Mouse (Mus musculus): ENCODE data around the gene Nat14. TPM values are rescaled to one million over a fixed set of nuclear protein-coding genes. Genes with fewer than 3 reads are reported as not detected.

The Nat14 gene
- polyA plus RNA-seq, 1 experiment from 2014 or later = 27.9 TPM

DNA sequence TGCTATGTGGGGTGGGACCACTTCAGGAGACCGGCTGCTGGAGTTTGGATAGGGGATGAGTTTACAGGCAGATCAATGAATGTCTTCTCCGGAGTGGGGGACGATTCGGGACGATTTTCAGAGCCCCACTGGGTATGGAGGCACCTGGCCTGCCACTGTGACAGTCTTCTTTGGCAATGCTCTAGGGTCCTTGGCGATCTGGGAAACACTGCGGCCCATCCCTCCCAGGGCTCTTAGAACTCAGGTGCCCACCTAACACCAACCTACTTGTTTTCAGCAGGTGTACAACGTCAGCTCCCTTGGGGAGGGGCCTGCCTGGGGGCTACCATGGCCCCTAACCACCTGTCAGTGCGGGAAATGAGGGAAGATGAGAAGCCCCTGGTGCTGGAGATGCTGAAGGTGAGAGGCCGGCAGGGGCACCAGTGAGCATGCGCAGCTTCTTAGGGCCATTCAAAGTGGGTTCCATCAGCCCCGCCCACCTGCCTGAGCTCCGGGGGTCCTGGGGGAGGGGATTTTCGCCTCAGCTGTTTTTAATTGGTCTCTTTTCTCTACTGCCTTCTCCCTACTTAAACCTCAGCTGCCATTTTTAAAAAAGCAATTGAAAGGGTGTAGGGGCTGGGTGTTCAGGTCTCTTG is 1.2 kb downstream of the Nat14 start:
- peaks cover 21% of the 10 kb centered on the region for H3K36me3 ChIP-seq (ENCODE audit: control insufficient read depth, insufficient read depth, low read length)
- H3K9me3 ChIP-seq (ENCODE audit: control insufficient read depth, low read length) = no peaks in the 10 kb centered on the region
- peaks cover 34% of the 10 kb centered on the region for H3K4me1 ChIP-seq (ENCODE audit: control insufficient read depth, insufficient read depth, low read length)
- peak overlapping the region; percentile 98 for H3K27ac ChIP-seq (ENCODE audit: low read depth, low read length)
- peak overlapping the region; percentile 25 for H3K4me3 ChIP-seq (ENCODE audit: low read depth, low read length)
- H3K27me3 ChIP-seq (ENCODE audit: control insufficient read depth, insufficient read depth, low read length) = no peaks in the 10 kb centered on the region
- peak overlapping the region; percentile 57 for H3K9ac ChIP-seq (replicated peaks; ENCODE audit: low read depth, low read length)
- ATAC-seq (ENCODE audit: low read depth) = peak; percentile 62
- peak overlapping the region; percentile 60 for H3K4me2 ChIP-seq (ENCODE audit: low read depth, low read length)
- under 1% methylated on average over 14 of the region's 14 CpGs for WGBS

DNA sequence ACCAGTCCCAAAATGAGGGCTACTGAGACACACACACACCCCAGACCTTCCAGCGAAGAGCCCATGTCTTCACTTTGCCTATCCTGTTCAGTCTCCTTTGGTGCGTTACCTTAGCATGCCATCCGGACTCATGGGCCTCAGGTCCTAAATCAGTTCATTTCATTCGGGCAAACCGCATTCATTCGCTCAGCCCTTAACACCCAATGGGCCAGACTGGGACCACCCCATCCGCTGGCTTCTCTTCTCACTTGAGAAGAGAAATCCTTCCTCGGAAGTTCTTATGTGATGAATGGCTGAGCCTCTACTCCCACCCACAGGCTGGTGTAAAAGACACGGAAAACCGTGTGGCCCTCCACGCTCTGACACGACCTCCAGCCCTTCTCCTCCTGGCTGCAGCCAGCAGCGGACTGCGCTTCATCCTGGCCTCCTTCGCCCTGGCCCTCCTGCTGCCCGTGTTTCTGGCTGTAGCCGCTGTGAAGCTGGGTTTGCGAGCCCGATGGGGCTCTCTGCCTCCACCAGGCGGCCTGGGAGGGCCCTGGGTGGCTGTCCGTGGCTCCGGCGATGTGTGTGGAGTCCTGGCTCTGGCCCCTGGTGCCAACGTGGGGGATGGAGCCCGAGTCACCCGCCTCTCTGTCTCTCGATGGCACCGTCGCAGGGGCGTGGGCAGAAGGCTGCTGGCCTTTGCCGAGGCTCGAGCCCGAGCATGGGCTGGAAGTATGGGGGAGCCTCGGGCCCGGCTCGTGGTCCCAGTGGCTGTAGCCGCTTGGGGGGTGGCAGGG is 1.9 kb downstream of the Nat14 start:
- peak overlapping the region; percentile 57 for H3K9ac ChIP-seq (replicated peaks; ENCODE audit: low read depth, low read length)
- peaks cover 34% of the 10 kb centered on the region for H3K4me1 ChIP-seq (ENCODE audit: control insufficient read depth, insufficient read depth, low read length)
- peaks cover 20% of the 10 kb centered on the region for H3K36me3 ChIP-seq (ENCODE audit: control insufficient read depth, insufficient read depth, low read length)
- H3K27ac ChIP-seq (ENCODE audit: low read depth, low read length) = peak overlapping the region; percentile 98
- peak overlapping the region; percentile 25 for H3K4me3 ChIP-seq (ENCODE audit: low read depth, low read length)
- no peaks in the 10 kb centered on the region for H3K27me3 ChIP-seq (ENCODE audit: control insufficient read depth, insufficient read depth, low read length)
- H3K9me3 ChIP-seq (ENCODE audit: control insufficient read depth, low read length) = no peaks in the 10 kb centered on the region
- ATAC-seq (ENCODE audit: low read depth) = peak; percentile 16
- H3K4me2 ChIP-seq (ENCODE audit: low read depth, low read length) = peak overlapping the region; percentile 60
- 2% methylated on average over 37 of the region's 37 CpGs for WGBS

DNA sequence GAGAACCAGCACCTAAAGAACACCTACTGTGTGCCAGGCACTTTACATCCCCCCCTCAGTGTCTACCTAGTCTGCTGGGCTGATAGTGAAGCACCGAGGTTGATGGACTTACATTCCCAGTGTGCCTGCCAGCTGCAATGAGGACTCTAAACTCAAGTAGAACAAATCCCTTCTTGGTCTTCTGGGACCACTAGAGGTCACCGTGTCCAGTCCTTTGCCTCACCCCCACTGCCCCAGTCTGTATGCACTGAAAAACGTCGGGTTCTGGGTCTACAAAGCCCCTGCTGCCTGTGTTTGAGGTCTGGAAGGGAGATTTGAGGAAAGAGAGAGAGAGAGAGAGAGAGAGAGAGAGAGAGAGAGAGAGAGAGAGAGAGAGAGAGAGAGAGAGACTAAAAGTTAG is 2.7 kb downstream of the Nat14 start:
- H3K27ac ChIP-seq (ENCODE audit: low read depth, low read length) = peak overlapping the region; percentile 98; the same call in 1 of the 2 replicates
- no peak for ATAC-seq (ENCODE audit: low read depth)
- peak overlapping the region; percentile 60 for H3K4me2 ChIP-seq (ENCODE audit: low read depth, low read length)
- peaks cover 34% of the 10 kb centered on the region for H3K4me1 ChIP-seq (ENCODE audit: control insufficient read depth, insufficient read depth, low read length)
- no peak overlapping the region; the same call in 1 of the 2 replicates for H3K4me3 ChIP-seq (ENCODE audit: low read depth, low read length)
- WGBS = 6% methylated on average over 4 of the region's 4 CpGs
- H3K9ac ChIP-seq (replicated peaks; ENCODE audit: low read depth, low read length) = peak overlapping the region; percentile 57; the same call in 1 of the 2 replicates
- H3K9me3 ChIP-seq (ENCODE audit: control insufficient read depth, low read length) = no peaks in the 10 kb centered on the region
- H3K27me3 ChIP-seq (ENCODE audit: control insufficient read depth, insufficient read depth, low read length) = no peaks in the 10 kb centered on the region
- peaks cover 14% of the 10 kb centered on the region for H3K36me3 ChIP-seq (ENCODE audit: control insufficient read depth, insufficient read depth, low read length)

DNA sequence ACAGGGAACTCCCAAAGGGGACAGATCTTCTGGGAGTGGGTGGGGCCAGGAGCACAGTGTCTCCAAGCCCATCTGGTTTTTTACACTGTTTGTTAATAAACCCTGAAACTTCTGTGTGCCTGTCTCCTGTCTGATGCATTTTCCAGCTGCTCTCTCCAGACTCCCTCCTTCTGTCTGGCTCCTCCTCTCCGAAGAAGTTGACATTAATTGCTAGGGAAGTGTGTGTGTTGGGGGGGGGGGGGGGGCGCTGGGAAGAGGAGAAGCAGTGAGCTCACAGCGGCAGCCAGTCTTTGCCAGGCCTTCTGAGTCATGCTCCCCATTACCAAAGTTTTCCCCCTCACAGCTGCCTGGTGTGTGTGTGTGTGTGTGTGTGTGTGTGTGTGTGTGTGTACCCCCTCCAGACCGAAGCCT is 3.1 kb downstream of the Nat14 start:
- no peak for ATAC-seq (ENCODE audit: low read depth)
- 14% methylated on average over 3 of the region's 4 CpGs for WGBS
- peaks cover 34% of the 10 kb centered on the region for H3K4me1 ChIP-seq (ENCODE audit: control insufficient read depth, insufficient read depth, low read length)
- peaks cover 11% of the 10 kb centered on the region for H3K36me3 ChIP-seq (ENCODE audit: control insufficient read depth, insufficient read depth, low read length)
- H3K9me3 ChIP-seq (ENCODE audit: control insufficient read depth, low read length) = no peaks in the 10 kb centered on the region
- H3K27me3 ChIP-seq (ENCODE audit: control insufficient read depth, insufficient read depth, low read length) = no peaks in the 10 kb centered on the region
- peak overlapping the region; percentile 60; the same call in 1 of the 2 replicates for H3K4me2 ChIP-seq (ENCODE audit: low read depth, low read length)
- H3K9ac ChIP-seq (replicated peaks; ENCODE audit: low read depth, low read length) = no peak overlapping the region
- H3K27ac ChIP-seq (ENCODE audit: low read depth, low read length) = peak overlapping the region; percentile 52
- no peak overlapping the region for H3K4me3 ChIP-seq (ENCODE audit: low read depth, low read length)

DNA sequence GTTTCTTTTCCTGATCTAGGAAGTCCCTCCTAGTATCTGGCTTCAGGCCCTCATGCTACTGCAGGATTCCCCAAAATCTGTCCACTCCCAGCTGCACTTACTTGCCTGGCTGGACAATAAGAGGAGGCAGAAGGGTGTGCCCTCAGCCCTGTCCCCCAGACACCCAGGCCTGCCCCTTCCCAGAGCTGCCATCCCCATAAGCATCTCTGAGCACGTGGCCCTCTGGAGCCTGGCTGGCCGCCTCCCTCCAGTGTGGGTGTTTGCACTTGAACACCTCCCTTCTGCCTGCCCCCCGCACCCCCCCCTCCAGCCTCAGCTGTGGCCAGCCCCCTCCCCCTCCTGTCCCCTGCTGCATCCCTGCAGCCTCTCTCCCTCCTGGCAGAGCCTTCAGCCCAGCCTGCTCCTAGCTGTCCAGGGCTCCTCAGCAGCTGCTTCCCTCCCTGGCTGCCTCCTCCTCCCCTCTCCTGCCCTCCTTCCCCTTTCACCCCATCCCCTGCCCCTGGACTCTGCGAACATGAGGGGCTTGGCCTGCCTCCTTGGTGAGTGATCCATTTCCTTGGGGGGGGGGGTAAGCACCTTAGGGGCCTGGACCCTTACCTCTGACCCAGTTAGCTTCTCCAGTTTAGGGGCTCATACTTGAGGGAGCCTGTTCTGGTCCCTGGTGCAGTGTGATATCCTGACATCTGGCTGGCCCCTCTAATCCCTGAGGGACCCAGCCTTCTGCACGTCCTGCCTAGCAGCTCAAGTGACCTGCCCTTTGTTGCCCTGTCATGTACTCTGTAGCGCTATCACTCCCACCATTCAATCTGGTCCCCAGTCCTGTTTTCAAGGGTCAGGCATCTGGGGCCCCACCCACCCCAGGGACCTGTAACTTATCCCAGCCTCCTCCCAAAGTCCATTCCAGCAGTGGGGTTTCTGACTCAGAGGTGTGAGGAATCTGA is 3.9 kb downstream of the Nat14 start, which contains the start of gene Ssc5d:
Gene Ssc5d, plus strand, starts transcription at position 345 of the 941 bp plus-strand sequence.
- ATAC-seq (ENCODE audit: low read depth) = no peak
- Histone ChIP-seq H3K27ac (ENCODE audit: low read depth, low read length) (peak within 1 kb of the TSS; percentile 52), H3K4me1 (ENCODE audit: control insufficient read depth, insufficient read depth, low read length) (peaks cover 34% of the 10 kb centered on the region), H3K36me3 (ENCODE audit: control insufficient read depth, insufficient read depth, low read length) (peaks cover 3% of the 10 kb centered on the region; the same call in 1 of the 2 replicates), H3K9ac (replicated peaks; ENCODE audit: low read depth, low read length) (no peak within 1 kb of the TSS; the same call in 1 of the 2 replicates), H3K4me2 (ENCODE audit: low read depth, low read length) (peak within 1 kb of the TSS; percentile 60; the same call in 1 of the 2 replicates), H3K9me3 (ENCODE audit: control insufficient read depth, low read length) (no peaks in the 10 kb centered on the region), H3K27me3 (ENCODE audit: control insufficient read depth, insufficient read depth, low read length) (no peaks in the 10 kb centered on the region), H3K4me3 (ENCODE audit: low read depth, low read length) (no peak within 1 kb of the TSS)
- WGBS = 12% methylated on average over 6 of the region's 6 CpGs

DNA sequence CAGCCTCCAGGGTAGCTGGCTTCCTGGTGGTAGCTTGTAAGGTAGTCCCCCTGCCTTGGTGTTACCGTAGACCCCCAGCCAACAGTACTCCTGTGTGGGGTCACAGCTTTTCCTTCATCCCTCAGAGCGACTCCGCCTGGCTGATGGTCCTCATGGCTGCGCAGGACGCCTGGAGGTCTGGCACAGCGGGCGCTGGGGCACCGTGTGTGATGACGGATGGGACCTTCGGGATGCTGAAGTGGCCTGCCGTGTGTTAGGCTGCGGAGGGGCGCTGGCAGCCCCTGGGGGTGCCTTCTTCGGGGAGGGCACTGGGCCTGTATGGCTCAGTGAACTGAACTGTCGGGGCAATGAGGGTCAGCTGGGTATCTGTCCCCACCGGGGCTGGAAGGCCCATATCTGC is 5.0 kb downstream of the Nat14 start:
- H3K9me3 ChIP-seq (ENCODE audit: control insufficient read depth, low read length) = no peaks in the 10 kb centered on the region
- no peaks in the 10 kb centered on the region for H3K36me3 ChIP-seq (ENCODE audit: control insufficient read depth, insufficient read depth, low read length)
- no peaks in the 10 kb centered on the region for H3K27me3 ChIP-seq (ENCODE audit: control insufficient read depth, insufficient read depth, low read length)
- H3K9ac ChIP-seq (replicated peaks; ENCODE audit: low read depth, low read length) = no peak overlapping the region
- H3K4me2 ChIP-seq (ENCODE audit: low read depth, low read length) = no peak overlapping the region
- H3K4me1 ChIP-seq (ENCODE audit: control insufficient read depth, insufficient read depth, low read length) = peaks cover 29% of the 10 kb centered on the region
- no peak overlapping the region for H3K27ac ChIP-seq (ENCODE audit: low read depth, low read length)
- no peak overlapping the region for H3K4me3 ChIP-seq (ENCODE audit: low read depth, low read length)
- WGBS = 49% methylated on average over 16 of the region's 16 CpGs
- ATAC-seq (ENCODE audit: low read depth) = no peak

DNA sequence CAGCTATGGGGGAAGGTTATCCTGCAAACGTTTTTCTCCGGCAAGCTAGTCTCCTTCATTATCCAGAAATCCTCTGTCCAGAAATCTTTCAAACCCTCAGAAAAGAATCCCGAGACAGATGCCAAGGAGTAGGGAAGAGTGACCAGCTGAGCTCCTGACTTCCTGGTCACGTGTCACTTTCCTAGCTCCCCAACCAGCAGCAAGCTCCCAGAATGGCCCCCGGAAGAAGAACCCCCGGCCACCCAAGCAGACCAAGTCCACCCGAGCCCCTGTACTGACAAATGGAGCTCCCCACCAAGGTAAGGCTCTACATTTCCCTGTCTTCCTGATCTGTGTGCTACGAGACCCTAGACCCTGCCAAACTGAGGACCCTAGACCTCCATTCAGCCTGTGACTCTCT is 5.9 kb downstream of the Nat14 start:
- Histone ChIP-seq H3K4me2 (ENCODE audit: low read depth, low read length) (no peak overlapping the region), H3K36me3 (ENCODE audit: control insufficient read depth, insufficient read depth, low read length) (no peaks in the 10 kb centered on the region), H3K4me3 (ENCODE audit: low read depth, low read length) (no peak overlapping the region), H3K4me1 (ENCODE audit: control insufficient read depth, insufficient read depth, low read length) (peaks cover 24% of the 10 kb centered on the region), H3K27me3 (ENCODE audit: control insufficient read depth, insufficient read depth, low read length) (no peaks in the 10 kb centered on the region), H3K27ac (ENCODE audit: low read depth, low read length) (no peak overlapping the region), H3K9me3 (ENCODE audit: control insufficient read depth, low read length) (no peaks in the 10 kb centered on the region), H3K9ac (replicated peaks; ENCODE audit: low read depth, low read length) (no peak overlapping the region)
- 68% methylated on average over 8 of the region's 8 CpGs for WGBS
- ATAC-seq (ENCODE audit: low read depth) = no peak

DNA sequence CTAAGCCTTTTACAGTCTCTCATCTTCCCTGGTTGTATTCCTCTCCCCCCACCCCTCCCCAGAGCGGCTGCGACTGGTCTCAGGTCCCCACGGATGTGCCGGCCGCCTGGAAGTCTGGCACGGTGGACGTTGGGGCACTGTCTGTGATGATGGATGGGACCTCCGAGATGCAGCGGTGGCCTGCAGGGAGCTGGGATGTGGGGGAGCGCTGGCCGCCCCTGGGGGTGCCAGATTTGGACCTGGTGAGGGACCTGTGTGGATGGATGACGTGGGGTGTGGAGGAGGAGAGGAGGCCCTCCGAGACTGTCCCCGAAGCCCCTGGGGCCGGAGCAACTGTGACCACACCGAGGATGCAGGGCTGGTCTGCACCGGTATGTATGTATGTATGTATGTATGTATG is 6.5 kb downstream of the Nat14 start:
- no peaks in the 10 kb centered on the region for H3K27me3 ChIP-seq (ENCODE audit: control insufficient read depth, insufficient read depth, low read length)
- peaks cover 22% of the 10 kb centered on the region for H3K4me1 ChIP-seq (ENCODE audit: control insufficient read depth, insufficient read depth, low read length)
- H3K4me2 ChIP-seq (ENCODE audit: low read depth, low read length) = no peak overlapping the region
- no peak for ATAC-seq (ENCODE audit: low read depth)
- 67% methylated on average over 17 of the region's 17 CpGs for WGBS
- no peaks in the 10 kb centered on the region for H3K9me3 ChIP-seq (ENCODE audit: control insufficient read depth, low read length)
- H3K27ac ChIP-seq (ENCODE audit: low read depth, low read length) = no peak overlapping the region
- H3K9ac ChIP-seq (replicated peaks; ENCODE audit: low read depth, low read length) = no peak overlapping the region
- H3K4me3 ChIP-seq (ENCODE audit: low read depth, low read length) = no peak overlapping the region
- H3K36me3 ChIP-seq (ENCODE audit: control insufficient read depth, insufficient read depth, low read length) = no peaks in the 10 kb centered on the region

Data from neural tube, embryonic 14.5 days (tissue).